Mouse (Mus musculus) left cerebral cortex, adult 18-20 months (tissue): ENCODE data around the gene Zcchc8. TPM values are rescaled to one million over a fixed set of nuclear protein-coding genes. Genes with fewer than 3 reads are reported as not detected.
"Not testable (repeated sequence)": the region's sequence is repeated elsewhere in the genome, so short reads cannot be mapped to it uniquely, and the experiment has no call there.

Source experiments
- DNase-seq, 2 experiments: peaks; one replicate each; pipeline ENCODE4 v3.0.0; 2021 to 2022; ENCODE audit warnings: low spot score in 2 of 2, mixed read lengths in 1 of 2
- long read RNA-seq, 2 experiments: library from polyadenylated mRNA; stranded (forward); transcript quantifications; one replicate each; pipeline ENCODE4 v2.0.0; 2021
- total RNA-seq, 2 experiments: library from RNA; stranded (reverse); gene quantifications; 2 replicates each; pipeline ENCODE4 v1.2.3; 2021

Gene Zcchc8
- total RNA-seq = 10 to 100 TPM; 43.0 to 49.4 TPM
- long read RNA-seq, experiment 1, full-length matches to known transcripts = 14 of 20 reads
- long read RNA-seq, experiment 1, partial matches to known transcripts = 1 of 20 reads
- long read RNA-seq, experiment 1, other reads (novel, unspliced or antisense) = 5 of 20 reads
- long read RNA-seq, experiment 2, full-length matches to known transcripts = 10 of 19 reads
- long read RNA-seq, experiment 2, partial matches to known transcripts = 5 of 19 reads
- long read RNA-seq, experiment 2, other reads (novel, unspliced or antisense) = 4 of 19 reads

DNA sequence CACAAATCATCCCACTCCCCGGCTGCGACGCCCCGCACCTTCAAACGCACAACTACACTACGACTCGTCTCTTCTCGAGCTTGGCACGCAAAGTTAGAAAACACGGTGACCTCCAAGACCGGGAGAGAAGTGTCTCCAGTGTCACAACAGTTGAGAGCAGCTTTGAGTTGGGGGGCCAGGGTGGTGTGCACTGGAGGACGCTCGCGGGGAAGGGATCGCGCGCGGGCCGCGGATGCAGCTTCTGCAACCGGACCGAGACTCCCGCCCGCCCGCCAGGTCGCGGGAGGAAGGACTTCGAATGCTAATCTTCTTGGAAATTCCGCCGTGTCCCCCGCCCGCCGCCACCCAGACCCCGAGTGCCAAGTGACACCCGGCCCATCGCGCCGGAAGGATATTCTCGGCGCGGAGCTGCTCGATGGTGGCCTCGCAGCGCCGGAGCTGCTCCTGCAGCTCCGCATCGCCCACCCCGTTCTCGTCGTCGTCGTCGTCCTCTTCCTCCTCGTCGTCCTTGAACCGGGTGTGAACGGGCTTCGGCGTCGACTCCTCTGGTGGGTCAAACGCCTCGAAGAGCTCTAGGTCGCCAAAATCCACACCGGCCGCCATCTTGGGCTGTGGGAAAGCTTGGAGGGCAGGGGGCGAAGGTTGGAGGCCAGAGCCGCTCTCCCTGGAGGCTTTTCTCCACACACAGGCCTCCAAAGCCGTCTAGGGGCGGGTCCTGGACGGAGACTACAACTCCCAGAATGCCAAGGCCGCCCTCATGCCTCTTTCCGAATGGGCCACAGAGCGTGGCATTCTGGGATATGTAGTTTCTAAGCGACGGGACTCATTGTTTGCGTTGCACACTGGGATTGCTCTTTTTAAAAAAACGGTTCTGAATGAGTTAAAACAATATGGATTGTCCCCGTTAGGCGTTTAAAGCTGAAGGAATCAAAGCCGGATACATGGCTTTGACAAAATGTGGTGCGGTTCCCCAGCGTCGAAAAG, at the start of gene Zcchc8:
TSS of gene Zcchc8 (minus strand) at position 773 of the 984 bp plus-strand sequence.
- DNase-seq = peak; percentile 94 to 97

DNA sequence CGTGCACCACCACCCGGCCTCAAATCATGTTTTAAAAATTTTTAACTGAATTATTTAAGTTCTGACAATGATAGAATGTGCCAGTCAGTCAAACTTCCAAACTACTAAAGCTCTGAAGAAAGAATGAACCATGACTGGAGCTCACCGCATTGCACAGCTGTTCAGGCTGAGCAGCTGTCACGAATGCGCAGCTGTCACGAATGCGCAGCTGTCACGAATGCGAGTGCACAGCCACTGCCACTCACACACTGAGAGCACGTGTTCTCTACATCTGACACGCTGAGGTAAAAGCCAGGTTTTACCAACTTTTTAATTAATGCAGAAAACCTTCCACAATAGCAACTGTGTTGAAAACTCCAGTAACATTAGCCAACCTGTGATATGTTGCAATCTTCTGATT, 45.6 kb upstream of the Zcchc8 start:
- not testable (repeated sequence) for DNase-seq

DNA sequence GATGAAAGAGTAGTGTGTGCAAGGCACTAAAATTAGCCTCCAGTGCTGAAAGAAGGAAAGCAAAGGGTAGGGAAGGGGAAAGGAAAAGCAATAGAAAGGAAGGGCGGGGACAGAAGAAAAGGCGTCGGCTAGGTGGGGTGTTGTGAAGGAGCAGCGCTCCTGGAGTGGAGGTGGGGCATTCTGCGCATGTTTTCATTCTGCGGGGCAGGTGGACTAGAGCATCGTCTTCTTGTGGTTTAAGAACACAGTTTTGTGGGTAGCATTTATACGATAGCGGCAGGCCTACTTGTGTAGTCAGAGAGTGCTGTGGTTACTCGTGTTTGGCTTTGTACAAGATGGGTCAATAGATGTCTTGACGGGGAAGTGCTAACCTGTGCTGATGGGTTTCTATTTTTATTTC, 44.6 kb upstream of the Zcchc8 start:
- no peak for DNase-seq

DNA sequence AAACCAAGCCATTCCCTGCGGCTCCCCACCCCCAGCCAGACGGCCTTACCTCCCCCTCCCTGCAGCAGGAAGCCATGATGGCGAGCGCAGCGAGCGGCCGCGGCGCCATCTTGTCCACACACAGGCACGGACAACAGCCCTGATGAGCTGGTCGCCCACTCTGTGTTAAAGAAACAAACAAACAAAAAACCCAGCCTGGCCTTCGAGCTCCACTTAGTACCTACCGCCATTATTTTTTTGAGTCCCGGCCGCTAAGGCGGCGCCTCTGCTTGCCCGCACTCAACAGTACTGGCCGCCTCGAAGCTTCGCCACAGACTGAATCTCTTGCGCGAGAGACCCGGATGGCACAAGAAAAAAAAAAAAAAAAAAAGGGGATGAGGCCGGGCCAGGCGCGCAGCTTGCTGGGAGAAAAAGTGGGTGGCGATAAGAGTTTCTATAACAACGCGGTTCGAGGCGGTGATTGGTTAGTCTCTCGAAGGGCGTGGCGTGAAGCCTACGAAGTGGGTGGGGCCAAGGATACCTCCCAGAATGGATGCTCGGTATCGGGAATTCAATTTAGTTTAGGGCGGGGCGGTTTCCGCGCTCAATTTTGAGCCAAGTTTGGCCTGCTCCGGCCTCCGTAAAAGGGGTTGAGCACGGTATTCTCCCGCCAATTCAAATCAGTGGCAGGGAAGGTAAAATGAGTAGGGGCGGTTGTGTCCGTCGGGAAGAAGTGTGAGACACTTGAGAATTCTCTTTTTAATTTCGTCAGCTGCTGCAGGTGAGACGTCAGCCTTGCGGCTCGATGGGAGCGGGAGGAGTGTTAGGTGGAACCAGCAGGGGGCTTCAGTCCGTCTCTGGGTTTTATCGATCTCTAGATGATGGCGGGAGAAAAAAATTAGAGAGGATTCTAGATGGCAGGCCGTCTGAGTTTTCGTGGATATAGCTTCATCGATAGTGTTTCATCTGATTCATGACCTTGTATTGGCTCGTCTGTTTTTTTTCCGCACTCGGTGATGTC, 28.5 kb upstream of the Zcchc8 start, which contains the start of the genes Rsrc2 and Kntc1:
TSS of gene Rsrc2 (minus strand) at position 350 of the 1,000 bp plus-strand sequence.
TSS of gene Kntc1 (plus strand) at position 652 of the 1,000 bp plus-strand sequence.
- DNase-seq = peak; percentile 98 to 99

DNA sequence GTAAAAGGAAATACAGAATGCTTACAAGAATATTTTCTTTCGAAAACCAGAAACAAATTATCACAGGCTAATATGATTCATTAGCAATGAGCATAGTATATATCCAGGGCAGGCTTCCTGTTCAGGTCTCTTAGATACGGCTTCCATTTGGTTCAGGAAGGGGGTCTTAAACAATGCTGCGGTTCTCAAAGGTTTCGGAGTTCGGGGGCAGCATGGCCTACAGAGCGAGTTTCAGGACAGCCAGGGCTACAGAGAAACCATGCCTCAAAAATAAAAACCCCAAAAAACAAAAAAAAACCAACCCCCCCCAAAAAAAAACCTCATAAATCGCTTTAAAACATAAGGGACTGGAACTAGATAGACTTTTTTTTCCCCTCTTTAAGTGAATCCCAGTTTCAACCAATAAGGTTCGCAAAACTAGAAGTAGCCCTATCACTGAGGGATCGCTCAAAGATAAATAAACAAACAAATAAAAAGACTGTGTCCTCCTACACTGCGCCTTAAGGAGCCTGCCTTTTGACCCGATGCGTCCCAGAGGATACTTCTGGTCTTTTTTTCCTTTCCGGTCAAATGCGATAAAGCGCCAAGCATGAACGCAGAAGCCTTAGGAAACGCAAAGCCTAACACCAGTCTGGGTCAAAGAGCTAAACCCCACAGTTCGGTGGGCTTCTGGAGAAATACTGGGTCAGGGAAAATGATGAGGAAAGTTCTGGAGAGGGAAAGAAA, 27.6 kb upstream of the Zcchc8 start:
- DNase-seq = no peak

DNA sequence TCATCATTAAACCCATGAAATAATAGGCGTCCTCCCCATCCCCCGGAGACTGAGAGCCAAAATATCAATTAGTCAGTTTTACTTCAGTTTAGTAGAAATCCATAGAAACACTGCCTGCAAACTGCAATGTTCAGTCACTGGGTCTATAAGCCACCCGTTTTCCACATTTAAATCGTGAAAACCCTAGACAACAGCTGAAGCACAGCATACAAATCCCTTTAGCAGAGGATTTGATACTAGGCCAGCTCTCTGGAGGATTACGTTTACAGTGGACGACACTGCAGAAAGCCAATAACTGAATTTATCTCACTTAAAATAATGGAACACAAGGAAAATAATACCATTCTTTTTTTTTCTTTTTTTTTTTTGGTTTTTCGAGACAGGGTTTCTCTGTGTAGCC, 26.7 kb upstream of the Zcchc8 start:
- no peak for DNase-seq

DNA sequence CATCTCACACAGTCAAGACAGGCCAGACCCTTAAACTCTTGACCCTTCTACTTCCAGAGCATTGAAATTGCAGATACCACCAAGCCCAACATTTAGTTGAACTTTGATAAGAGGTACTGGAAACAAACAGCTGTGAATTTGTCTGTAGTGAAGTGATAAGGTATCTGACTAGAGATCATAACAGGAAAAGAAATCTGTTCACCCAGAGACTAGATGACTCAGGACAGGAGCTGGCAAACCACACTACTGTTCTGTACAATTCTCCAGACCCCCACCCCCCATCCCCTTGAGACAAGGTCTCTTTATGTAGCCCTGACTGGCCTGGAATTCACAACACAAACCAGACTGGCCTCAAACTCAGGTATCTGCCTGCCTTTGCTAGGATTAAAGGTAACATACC, 25.4 kb upstream of the Zcchc8 start:
- DNase-seq = no peak

DNA sequence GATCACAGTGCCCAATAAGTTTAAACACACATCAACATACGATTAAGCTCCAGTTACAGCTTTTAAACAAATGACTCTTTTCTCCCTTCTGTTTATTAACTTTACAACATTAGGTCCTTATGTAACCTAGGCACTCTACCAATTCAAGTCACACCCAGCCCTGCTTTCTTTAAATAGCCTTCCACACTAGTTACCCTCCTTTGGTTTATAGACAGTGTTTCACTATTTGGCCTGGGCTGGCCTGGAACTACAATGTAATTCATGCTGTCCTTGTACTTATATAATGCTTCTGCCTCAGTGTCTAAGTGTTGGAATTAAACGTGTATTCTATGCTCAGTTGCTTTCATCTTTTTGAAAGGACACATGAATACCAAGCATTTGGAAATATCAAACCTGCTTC, 23.5 kb upstream of the Zcchc8 start:
- DNase-seq = no peak

DNA sequence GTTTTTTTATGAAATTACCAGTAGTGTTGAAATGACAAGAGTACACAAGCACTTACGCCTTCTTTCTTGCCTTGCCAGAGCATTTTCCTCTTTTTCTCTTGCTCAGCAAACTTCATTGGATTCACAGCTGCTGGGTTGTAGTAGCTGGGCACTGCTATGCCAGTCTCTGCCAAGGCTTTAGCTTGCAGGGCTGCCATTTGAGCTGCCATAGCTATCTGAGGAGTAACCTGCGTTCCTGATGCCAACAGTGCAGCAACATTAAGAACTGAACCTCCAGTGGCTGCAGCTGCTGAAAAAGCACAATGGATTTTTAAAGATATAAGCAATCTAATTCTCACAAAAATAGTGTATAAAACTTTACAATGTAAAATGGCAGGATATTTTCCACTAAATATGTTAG, 10.1 kb upstream of the Zcchc8 start:
- DNase-seq = no peak

DNA sequence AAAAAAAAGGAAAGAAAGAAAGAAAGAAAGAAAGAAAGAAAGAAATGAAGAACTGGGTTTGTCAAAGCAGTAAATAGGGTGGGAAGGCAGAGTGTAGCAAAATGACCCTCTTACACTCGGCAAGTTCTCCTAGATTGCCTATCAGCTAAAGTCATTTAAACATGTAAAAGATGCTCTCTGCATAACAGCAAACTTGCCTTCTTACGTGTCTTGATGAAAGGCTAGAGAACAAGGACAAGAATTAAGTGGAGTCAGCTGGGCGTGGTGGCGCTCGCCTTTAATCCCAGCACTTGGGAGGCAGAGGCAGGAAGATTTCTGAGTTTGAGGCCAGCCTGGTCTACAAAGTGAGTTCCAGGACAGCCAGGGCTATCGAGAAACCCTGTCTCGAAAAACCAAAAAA, 2.9 kb upstream of the Zcchc8 start:
- not testable (repeated sequence) for DNase-seq

DNA sequence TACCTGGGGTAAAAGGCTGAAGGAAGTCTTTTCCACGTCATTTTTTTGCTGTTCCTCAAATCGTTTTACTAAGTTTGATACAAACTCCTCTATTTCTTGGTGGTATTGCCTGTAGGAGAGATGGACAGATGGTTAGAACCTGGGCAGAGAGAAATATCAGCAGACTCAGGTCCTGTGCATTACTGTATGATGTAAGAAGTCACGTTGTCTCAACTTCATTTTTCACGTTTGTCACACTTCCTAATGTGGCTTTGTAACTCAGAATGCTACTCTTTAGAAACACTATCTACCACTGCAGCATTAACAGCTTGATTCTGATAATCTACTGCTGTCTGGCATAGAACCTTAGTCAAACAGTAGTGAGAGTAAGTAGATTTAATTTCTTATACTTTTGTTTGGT, 6.3 kb downstream of the Zcchc8 start:
- DNase-seq = no peak

DNA sequence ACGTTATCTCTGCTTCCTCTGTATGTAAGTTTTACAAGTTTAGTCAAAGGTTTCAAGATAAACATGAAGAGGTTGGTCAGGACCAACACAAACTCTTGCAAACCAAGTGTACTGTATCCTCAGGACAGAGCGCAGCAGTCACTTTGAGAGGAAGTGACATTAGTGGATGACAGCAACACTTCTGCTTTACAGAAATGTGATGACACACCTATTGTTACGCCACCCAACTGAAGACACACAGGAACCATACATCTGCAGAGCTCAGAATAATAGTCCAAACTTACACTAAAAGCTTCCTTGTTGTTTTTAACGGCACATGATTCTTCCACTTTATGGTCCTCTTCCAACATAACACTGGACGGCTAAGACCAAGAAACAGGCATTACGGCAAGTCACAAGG, 7.1 kb downstream of the Zcchc8 start:
- DNase-seq = no peak

DNA sequence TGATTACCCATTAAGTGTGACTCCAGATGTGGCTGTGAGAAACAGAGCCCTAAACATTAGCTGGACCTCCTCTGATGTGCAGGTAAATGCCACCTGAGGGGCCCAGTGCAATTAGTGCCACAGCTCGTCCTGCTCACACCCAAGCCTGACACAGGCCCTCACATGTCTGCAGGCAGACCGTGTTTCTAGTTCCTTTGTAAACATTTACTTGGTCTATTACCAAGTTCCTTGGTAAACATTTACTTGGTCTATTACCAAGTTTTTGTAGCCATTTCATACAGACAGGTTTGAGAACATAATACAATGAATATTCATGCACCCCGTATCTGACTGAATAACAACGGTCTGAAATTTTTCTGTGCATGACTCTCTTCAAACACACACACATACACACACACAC, 11.3 kb downstream of the Zcchc8 start:
- DNase-seq = no peak

DNA sequence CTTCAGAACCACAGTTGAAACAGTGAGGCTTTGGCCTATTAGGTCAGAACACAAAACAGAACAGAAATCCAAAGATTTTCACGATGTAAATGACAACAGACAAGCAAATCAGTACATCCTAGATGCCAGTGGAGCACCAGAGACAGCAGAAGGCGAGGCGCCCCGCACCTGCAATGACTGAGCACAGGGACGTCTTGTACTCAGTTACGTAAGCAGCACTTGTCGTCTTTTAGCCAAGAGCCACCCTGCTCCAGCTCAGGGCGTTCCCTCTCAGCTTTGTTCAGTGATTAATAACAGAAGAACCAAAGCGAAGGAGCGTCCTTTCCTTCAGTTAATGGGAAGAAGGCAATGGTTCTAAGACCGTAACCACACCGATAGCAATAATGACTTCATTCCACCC, 12.3 kb downstream of the Zcchc8 start:
- no peak for DNase-seq

DNA sequence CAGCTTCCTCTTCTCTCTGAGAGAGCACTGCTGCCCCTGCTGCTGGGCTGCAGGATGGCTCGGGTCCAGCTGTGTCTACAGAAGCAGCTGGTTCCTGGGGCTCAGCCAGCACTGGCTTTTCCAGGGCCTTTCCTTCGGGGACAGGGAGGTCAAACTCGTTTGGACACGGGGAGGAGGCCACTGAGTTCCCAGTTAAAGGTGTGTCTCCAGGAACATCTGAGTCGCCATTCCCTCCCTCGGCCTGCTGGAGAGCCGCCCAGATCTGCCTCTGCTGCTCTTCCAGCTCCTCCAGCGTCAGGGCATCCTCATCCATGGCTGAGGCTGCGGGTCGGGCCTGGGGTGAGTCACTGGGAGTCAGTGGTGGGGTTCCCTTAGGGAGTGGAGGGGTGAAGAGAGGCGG, 20.3 kb downstream of the Zcchc8 start:
- peak; percentile 41 to 49 for DNase-seq

DNA sequence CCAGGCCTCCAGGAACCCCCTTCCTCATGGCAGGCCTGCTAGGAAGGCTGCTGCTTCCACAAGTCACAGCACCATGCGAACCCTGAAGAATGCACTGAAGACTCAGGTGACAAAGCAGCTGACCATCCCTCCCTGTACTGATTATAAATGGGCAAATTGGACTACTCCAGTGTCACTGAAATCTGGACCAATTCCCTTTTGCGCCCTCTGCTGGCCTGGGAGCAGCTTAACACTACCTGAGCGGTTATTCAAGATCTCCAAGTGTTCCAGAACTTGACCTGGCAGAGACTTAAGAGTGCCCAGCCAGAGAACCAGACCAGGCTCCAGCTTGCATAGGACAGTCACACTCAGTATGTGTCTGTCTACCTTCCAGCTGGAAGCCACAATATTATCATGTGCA, 21.7 kb downstream of the Zcchc8 start:
- peak; percentile 67 to 71 for DNase-seq

DNA sequence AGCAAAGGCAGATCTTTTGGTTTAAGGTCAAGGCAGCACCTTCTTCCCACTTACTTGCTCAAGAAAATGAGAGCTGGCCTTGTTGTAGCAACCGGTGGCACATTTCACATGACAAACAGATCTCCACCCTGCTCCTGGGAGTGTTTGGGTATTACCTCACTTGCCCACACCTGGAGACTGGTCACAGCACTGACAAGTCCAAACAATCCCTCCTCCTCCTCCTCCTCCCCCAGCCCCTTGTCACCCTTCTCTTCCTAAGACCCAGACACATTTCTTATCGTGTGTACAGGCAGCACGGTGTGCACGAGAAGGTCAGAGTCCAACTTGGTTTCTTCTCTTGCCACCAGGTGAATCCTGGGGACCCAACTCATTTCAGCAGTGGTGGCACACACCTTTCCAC, 23.9 kb downstream of the Zcchc8 start:
- no peak for DNase-seq

DNA sequence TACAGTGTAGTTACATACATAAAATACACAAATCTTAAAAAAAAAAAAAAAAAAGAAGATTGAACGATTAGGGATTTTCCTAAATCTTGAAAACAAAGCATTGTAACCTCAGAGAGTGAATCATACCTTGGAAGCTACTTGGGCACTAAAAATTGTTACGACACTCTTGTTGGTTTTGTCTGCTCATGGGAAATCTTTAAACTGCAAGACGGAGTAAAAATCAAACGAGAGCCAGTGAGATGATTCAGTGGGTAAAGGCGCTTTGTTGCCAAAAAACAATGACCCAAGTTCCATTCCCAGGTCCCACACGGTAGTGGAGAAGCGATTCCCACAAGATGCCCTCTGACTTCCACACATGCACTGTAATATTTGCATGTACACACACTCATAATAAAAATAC, 24.7 kb downstream of the Zcchc8 start:
- no peak for DNase-seq

DNA sequence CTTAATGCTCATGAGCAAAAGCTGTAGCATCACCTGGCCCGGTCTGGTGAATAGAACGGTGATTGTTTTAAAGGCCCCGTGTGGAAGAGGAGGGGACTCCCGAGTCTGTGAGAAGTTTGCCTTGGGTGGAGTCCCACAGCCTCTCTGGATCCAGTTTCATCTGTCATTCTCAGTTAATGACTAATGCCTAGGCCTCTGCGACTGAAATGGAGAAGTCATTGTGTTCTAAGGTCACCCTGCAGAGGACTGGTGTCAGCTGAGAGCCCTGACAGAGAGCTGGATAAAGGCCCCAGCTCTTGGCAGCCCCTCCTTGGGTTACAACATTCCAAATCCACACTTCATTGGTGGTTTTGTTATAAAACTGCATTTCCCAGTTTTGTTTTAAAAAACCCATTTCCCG, 26.4 kb downstream of the Zcchc8 start:
- DNase-seq = no peak
